Mouse (Mus musculus) ZHBTc4 (cell line): ENCODE measurements around the gene Pglyrp2.

ENCODE experiments used
- DNase-seq: peaks from one replicate; pipeline ENCODE4 v3.0.0-alpha.2; 2011; ENCODE audit warnings: low read depth, low spot score

Pglyrp2 gene

DNA sequence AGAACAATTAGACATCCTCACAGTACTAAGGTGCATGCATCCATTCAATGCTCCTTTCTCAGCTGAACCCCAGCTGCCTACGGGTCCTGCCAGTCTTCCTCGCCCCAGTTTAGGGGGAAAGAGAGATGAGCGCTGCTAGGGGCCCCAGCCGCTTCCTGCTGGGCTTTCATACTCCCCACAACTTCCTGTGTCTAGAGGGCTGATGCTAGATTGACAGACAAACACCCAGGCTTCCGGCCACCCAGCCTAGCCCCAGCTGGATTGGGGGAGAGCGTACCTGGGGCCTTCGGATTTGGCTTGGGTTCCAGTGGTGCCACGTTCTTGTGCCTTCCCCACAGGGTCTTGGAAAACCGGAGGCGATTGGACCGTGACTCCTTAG, 21.2 kb downstream of the Pglyrp2 start:
- no peak for DNase-seq

DNA sequence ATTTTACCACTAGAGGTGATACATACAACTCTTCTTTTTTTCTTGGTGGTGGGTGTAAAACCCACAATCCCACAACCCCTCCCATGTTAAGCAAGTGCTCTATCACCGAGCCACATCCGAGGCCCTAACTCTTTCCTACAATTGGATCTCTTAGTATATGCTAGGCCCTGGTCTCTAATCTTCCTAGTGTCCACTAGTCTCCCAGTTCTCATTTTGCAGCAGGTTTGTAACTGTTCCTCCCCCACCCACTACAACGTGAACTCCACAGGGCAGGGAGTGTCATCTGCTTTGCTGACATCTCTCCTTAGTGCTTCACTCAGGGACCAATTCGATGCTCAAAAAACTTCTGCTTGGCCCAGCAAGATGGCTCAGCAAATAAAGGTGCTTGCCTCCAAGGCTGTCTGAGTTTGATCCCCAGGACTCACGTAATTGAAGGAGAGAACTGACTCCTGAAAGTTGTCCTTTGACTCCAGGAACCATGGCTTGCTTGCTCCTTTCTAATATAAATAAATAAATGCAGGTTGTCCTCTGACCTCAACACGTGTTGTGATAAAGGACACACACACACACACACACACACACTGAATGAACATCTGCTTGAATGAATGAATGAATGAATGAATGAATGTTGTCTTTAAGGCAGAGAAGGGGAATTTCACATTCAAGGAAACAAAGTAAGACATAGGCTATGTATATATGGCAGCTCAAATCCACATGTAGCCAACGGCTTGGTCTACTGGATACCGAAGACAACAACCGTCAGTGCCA, 21.8 kb downstream of the Pglyrp2 start:
- no peak for DNase-seq

DNA sequence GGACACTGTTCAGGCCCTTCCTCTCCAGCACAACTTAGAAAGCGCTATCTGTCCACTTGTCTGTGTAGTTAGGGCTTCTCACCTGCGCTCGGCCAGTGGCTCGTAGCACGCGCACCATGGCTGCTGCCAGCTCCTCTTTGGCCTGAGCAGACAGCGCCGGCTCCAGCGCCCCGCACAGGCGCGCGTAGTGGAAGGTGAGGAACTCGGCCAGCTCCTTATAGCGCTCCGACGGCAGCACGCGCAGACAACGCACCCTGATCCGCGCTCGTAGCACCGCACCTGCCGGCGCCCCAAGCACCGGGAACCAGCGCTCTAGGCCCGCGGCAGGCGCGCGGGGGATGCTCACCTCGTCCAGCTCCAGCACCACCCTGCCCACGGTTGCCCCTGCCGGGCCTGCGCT, 27.7 kb downstream of the Pglyrp2 start:
- peak; percentile 74 for DNase-seq

DNA sequence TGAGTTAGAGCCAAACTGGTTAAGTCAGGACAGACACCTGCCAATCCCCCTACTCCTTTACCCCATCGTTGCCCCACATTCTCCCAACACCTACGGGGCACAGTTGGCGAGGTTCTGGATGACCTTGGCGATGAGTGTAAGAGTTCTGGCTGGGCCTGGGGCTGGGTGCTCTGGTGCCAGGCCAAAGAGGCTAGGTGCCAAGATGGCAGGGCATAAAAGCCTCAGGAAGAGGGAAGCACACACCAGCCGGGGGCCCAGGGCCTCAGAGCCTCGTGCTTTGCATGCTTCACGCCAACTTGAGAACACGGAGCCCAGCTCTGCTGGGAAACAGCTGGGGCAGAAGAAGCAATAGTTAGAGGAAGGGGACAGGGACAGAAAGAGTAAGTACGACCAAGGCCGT, 30.0 kb downstream of the Pglyrp2 start:
- DNase-seq: no peak

DNA sequence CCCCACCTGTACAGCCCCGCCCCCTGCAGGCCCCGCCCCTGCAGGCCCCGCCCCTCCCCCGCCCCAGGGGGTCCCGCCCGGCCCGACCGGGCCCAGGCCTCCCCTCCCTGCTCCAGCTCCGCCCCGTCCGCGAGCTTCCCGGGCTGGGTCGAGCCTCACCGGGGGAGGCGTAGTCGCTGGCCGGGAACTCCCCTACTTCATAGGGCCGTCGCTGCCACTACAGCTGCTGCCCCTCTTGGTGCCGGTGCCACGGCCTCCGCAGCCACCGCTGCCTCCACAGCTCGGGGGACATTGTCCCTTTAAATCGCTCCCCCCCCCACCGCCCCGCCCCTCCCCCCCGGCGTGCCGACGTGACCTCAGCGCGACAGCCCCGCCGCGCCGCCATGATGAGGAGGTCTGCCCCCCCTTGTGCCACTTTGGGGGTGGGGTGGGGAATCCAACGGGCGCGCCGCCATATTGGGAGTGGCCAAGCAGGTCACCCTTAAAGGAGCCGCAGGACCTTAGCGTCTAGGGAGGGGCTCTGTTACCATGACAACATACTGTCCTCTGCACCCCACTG, 34.8 kb downstream of the Pglyrp2 start, which contains the start of gene Wiz:
Gene Wiz (minus strand): TSS at position 339 of the 559 bp plus-strand sequence.
- peak; percentile 88 for DNase-seq

DNA sequence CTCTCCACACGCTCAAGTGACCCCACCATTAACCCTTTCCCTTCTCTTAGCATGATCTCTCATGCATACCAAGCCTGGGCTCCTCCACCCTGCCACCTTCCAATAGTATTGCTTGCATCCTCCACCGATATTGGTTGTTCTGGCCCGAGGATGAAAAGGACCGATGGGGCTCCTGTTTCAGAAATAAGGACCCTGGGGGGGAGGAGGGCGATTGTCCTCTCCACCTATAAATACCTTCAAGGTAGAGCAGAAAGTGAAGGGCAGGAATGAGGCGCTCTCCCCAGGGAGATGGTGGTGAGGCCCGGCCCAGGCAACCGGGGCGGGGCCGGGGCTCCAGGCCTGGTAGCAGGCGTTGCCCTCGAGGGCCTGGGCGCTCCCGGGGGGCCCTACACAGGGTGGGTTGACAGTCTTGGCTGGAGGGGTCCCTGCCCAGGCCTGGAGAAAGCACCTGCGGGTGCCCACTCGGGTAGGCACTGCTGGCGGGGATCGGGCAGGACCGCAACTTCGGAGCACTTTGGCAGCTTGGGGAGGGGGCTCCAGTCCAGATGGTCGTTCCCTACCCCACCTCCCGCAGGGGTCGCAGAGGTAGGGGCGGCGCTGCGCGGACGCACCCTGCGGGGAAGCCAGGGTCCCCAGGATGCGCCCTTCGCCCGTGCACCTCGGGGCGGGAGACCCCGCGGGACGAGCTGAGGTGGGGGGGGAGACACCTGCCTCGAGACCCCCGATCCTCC, 35.4 kb downstream of the Pglyrp2 start:
- DNase-seq: peak; percentile 23

DNA sequence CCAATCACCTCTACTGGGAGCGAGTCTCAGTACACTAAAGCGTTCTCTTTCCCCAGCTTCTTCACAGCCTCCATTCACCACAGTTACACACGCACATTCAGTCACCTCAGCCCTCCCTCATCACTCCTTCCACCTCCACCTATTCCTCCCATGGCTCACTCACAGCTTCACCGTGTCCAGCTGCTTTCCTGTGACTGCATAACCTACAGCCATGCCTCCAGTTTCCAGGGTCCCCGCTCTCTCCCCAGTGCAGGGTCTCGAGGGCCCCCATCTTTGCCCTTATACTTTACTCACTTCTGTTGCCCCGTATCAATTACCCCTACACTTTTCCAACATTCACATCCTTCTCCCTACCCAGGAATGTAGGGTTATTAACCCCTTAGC, 36.0 kb downstream of the Pglyrp2 start:
- DNase-seq: no peak

DNA sequence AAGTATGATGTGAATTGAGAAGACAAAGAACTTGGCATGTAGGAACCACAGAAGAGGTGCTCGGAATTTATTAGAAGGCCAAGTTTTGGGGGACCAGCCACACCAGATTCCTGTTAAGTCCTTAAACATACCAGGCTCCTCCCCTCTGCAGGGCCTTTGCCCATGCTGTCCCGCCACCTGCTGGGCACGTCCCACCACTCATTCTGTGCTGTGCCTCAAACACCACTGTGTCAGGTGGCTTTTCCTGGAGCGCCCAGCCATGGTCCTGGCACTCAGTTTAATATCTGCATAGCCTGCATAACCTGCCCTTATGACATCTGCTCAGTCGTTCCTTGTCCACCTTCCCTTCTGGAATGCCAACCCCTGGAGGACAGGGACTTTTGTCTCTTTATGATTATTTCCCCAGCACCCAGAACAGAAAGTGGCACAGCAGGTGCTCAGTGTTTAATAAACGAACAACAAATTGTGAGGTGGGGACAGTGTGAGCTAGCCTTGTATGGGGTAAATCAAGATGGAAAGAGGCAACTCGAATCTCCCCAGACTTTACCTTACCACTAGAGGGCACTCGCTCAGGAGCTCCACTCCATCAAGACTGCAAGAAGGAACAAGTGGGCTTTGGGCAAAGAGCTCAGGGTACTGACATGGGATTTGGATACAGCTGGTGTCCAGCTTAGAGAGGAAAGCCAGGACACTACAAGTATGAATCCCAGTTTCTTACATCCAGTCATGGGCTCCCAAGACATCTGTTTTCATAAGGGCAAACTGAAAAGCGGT, 37.1 kb downstream of the Pglyrp2 start:
- peak; percentile 67 for DNase-seq

DNA sequence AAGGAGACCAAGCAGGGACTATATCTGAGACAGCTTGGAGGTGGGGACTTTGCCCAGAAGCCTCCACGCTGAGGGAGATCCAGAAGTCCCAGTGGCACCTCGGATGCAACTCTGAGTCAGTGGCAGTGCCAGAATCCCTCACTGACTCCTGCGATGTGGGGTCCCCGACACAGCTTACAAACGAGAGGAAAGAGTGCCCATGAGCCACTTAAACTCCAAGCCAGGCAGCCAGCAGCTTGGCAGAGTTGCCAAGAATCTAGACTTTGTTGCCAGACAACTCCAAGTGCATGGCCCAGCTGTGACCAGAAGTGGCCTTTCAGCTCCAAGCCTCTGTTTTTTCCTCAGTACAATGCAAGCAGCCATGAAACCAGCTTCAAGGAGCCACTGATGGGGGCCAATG, 40.3 kb downstream of the Pglyrp2 start:
- DNase-seq: no peak

DNA sequence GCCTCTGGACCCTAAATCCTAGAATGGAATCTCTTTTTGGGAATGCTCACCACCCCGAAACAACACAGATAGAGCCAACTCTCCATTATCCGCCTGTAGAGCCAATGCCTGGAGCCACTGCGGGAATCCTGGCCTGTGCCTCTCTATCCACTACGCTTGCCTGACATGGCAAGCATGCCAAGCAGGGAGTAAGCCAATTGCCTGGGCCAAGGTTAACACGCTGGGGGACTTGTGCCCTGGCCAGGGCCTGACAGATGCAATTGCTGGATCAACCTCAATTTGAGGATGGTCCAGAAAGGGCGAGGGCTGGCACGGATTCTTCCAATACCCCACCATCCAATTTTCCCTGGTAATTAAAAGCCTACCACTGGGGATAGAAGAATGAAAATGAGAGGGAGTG, 41.4 kb downstream of the Pglyrp2 start:
- no peak for DNase-seq

DNA sequence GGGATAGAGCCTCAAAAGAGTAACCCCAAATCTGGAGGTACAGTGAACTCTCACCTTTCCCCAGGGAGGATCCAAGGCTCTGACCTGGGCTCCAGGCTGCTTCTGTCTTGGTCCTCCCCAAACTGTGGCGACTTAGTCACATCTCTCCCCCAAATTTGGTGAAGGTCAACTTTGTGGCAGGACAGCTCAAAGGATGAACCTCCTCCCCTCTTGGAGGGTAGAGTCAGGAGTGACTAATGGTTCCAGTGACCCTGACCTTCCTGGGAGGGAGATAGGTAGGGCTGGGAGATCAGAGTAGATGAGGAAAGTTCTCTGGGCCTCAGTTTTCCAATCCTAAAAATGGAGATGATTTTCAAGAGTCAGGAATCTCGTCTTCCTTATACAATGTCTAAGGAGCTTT, 45.2 kb downstream of the Pglyrp2 start:
- no peak for DNase-seq

DNA sequence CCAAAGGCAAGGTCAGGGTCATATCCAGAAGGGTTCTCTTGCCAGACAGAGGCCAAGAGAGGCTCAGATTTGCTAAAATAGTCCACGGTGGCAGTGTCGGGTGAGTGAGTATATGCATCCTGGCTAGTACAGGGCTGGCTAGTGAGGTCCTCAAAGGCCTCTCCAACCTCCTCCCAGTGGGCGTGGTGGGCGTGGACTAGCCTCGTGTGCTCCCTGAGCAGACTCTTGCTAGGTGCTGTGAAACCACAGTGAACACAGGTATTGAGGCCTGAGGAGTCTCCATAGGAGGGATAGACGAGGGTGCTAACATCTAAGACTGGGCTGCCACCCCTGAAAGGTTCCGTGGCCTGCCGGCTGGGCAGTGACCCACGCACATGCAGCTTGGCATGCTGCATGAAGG, 46.8 kb downstream of the Pglyrp2 start:
- no peak for DNase-seq

DNA sequence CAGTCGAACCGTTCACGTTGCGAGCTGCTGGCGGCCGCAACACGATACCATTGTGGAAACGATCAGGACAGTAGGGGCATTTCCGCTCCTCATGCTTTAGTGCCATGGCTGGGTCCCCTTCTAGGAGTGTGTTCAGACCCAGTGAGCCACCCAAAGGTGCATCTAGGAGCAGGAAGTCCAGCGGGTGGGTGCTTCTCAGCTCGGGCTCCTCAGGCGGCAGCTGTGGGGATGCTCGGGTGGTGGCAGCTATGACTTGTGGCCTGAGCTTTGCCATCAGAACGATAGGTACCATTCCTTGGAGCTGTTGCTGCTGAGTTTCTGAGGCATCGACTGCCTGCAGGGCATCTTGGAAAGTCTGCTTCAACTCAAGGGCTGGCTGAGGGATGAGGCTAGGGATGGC, 47.5 kb downstream of the Pglyrp2 start:
- no peak for DNase-seq

DNA sequence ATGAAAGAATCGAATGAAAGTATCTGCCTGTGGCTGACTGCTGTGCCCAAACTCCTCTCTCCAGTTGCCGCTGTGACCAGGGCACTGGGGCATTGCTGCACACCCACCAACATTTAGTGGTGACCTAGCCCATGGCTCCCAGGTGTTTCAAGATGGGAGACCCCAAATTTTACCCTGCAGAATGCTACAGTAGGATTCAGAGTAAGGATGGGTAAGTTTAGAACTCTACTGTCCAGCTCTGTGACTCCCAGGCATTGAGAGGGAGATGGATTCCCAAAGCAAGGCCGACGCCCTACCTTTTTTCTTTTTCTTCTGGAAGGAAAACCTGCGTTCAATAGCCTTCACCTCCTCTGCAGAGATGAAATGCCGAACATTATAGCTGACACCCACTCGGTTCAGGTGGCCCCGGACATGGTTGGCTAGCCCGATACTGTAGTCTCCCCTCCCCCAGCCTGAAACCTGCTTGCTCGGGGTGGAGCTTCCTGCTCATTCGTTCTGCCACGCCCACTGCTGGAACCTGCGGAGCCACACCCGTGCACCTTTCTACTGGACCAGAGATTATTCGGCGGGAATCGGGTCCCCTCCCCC, 54.9 kb downstream of the Pglyrp2 start:
- no peak for DNase-seq

DNA sequence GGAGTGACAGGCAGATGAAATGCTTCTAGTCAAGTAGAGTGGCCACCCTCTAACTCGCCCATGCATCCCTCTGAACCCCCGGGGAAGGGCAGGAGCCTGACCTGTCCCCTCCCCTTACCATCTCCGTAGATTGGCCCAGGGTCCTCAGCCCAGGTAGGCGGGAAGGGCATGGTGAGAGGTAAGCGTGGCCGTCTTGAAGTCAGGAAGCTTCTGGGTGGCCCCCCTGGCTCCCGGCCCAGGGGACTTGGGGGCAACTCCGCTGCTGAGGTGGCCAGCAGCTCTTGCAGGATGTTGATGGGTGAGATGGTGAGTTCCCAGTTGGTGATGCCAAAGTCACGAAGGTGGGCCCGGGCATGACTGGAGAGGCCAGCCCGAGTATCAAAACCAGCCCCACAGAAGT, 56.3 kb downstream of the Pglyrp2 start:
- DNase-seq: no peak

DNA sequence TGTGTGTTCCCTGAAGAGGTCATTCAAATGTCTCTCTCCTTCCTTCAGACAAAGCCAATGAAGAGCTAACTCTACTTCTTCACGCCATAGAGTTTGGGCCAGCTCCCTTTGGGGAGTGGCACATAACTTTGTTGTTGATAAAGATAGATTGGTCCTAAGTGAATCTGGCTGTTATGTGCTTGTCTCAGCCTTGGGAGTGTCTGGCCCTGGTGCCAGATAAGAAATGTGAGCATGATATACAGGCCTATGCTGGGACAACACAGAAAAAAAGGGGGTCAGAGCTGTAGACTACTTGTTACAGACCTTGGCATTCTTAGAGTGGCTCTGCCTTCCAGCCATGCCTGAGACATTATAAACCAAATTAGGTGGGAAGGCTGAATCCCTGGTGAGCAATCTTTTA, 58.7 kb downstream of the Pglyrp2 start:
- no peak for DNase-seq

DNA sequence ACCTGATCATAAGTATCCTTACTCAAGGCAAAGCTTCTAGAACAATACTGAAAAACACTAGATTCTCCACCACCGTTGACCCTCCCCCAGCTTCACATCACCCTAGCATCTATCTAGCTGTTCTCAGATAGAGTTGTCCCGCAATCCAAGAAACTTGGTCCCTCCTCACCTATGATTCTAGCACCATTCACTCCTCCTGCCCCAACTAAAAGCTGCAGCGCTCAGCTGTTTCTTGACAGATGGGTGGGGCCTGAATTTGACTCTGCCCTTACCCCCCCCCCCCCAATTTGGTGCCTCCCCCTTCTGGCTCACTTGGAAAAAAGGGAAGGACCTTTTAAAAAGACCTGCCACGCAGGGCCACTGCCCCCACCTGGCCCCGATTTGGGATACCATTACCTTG, 59.1 kb downstream of the Pglyrp2 start:
- DNase-seq: peak; percentile 17

DNA sequence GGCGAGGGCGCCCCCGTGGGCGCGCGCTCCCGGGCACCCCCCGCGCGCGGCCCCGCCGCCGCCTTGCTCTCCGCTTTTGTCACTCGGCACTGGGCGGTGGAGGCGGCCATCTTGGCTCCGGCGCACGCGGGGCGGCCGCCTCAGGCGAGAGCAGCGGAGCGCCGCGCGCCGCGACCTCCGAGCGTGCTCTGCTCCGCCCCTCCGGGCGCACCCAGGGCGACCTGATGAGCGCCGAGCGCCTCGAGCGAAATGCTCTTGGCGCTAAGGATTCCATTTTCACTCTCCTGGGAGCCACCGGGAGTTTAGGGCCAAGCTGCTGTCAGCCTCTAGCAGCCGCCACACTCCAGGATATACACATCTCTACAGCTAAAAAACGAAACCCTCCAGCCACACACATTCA, 59.6 kb downstream of the Pglyrp2 start:
- DNase-seq: peak; percentile 96

DNA sequence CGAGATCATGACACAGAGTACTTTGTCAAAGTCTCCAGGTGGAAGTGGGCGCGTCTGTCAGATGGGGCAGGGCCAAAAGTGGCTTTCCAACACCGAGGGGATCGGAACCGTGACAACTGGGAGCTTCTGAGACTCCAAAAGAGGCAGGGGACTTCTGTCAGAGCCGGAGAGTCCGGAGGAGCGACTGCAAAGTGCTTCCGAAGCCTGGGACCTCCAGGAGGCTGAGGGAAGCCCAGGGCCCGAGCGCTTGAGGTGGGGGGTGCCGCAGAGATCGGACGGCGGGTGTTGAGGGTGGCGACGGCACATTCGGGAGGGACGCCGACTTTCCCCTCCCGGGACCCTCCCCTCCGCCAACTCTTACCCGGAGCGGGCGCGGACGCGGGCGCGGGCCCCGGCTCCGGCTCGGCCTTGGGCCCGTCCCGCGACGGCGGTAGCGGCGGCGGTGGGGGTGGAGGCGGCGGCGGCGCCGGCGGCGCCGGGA, 60.1 kb downstream of the Pglyrp2 start:
- DNase-seq: peak; percentile 46

DNA sequence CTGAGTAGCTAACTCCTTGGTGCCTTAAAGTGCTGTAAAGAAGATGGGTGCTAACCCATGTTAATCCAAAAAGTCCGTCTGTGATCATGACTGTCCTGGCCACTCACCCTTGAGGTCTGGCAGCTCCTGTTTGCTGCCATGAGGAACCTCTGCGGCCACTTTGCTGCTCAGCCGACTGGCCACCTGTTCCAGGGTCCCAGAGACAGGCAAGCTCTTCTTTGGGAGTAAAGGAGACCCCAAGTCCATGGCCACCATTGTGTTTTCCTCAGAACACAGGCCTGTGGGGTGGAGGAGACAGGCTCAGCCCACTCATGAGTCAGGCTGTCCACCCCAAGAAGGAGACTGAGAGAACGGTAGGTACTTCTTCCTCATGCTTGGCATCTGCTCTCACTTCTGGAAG, 61.3 kb downstream of the Pglyrp2 start:
- DNase-seq: no peak
